ENCODE assay signal across 7 mouse cellular contexts in genomic region chr4:103146339-103146738, GRCm38 (mm10). TPM values are rescaled to one million over a fixed set of nuclear protein-coding genes. Genes with fewer than 3 reads are reported as not detected.
A peak's percentile ranks its signal among the peaks of the same experiment; 100 is the strongest.
DNase-seq lines count a peak whose midpoint lies in the region; ATAC-seq and TF ChIP-seq lines count a peak whose summit lies in the region.

No protein-coding gene starts in this region.

- 51% methylated on average over 5 of the region's 5 CpGs for WGBS in bone marrow, adult 2 months
- WGBS in embryonic facial prominence, embryonic 11.5 days: 49% methylated on average over 5 of the region's 5 CpGs

- peak; percentile 48 for DNase-seq in Muller cell, postnatal 12 days (ENCODE audit: inconsistent ontology term)
- DNase-seq in embryonic facial prominence, embryonic 11.5 days (ENCODE audit: low spot score): peak; percentile 83
- peak; percentile 15 to 62 for DNase-seq in heart, adult 9 months (ENCODE audit: low spot score in 2 of 2)
- DNase-seq in layer of hippocampus, postnatal 10 days (ENCODE audit: low spot score in 2 of 2): peak; percentile 83 to 87
- peak; percentile 92 for DNase-seq in lung, postnatal 36 days
- DNase-seq in right cerebral cortex, postnatal 36 days (ENCODE audit: low spot score in 2 of 2): peak; percentile 58 to 73

- no peaks in the 10 kb centered on the region for H3K27me3 ChIP-seq in embryonic facial prominence, embryonic 11.5 days (ENCODE audit: control insufficient read depth, insufficient read depth, low read length)

- no peak for ATAC-seq in embryonic facial prominence, embryonic 11.5 days (replicated peaks; ENCODE audit: insufficient number of reproducible peaks, low FRiP score, low TSS enrichment, low read depth)

- no peaks in the 10 kb centered on the region for H3K9me3 ChIP-seq in embryonic facial prominence, embryonic 11.5 days (replicated peaks; ENCODE audit: control insufficient read depth, low read length)

- peak; percentile 87 for TF ChIP-seq CTCF in bone marrow, adult 2 months (IDR thresholded peaks at IDR 0.05; ENCODE audit: control insufficient read depth, insufficient read depth, low read length)

- H3K36me3 ChIP-seq in embryonic facial prominence, embryonic 11.5 days (replicated peaks; ENCODE audit: control insufficient read depth, insufficient read depth, low read depth, low read length): no peaks in the 10 kb centered on the region; the same call in 1 of the 2 replicates

- H3K4me3 ChIP-seq in bone marrow, adult 2 months (replicated peaks; ENCODE audit: control insufficient read depth, low read depth, low read length): no peak overlapping the region
- no peak overlapping the region for H3K4me3 ChIP-seq in embryonic facial prominence, embryonic 11.5 days (ENCODE audit: low read depth, low read length)

- H3K4me1 ChIP-seq in bone marrow, adult 2 months (ENCODE audit: control insufficient read depth, insufficient read depth, low read length): no peaks in the 10 kb centered on the region
- H3K4me1 ChIP-seq in embryonic facial prominence, embryonic 11.5 days (ENCODE audit: control insufficient read depth, insufficient read depth, low read length): no peaks in the 10 kb centered on the region

- H3K4me2 ChIP-seq in embryonic facial prominence, embryonic 11.5 days (ENCODE audit: low read depth, low read length): no peak overlapping the region

- H3K27ac ChIP-seq in bone marrow, adult 2 months (ENCODE audit: control insufficient read depth, insufficient read depth, low read depth, low read length, poor library complexity): no peak overlapping the region
- no peak overlapping the region for H3K27ac ChIP-seq in embryonic facial prominence, embryonic 11.5 days (replicated peaks; ENCODE audit: low read depth, low read length)

- no peak for TF ChIP-seq POLR2A in bone marrow, adult 2 months (IDR thresholded peaks at IDR 0.05; ENCODE audit: borderline replicate concordance, control insufficient read depth, low read depth, low read length)

- H3K9ac ChIP-seq in embryonic facial prominence, embryonic 11.5 days (replicated peaks; ENCODE audit: low read length): no peak overlapping the region

RNA-seq across cellular contexts. Expression of gene Wdr78, which starts 32.0 kb away (rescaled TPM):
- polyA plus RNA-seq in bone marrow, adult 2 months (2011; ENCODE audit: insufficient read depth, insufficient read length, low replicate concordance, missing spikeins): 0.72 and 2.0 TPM in 2 replicates
- polyA plus RNA-seq in embryonic facial prominence, embryonic 11.5 days (2014; fragmentation: Nextera tagmentation; extraction: Ambion mirVana): 4.5 and 5.6 TPM in 2 replicates
- 10 to 100 TPM in 1 of 2 experiments, 1 to 10 TPM in 1; 9.3 to 10.9 TPM for total RNA-seq in layer of hippocampus, postnatal 10 days (2021)

RNA-seq across cellular contexts. Expression of gene Mier1, which starts 32.1 kb away (rescaled TPM):
- polyA plus RNA-seq in bone marrow, adult 2 months (2011; ENCODE audit: insufficient read depth, insufficient read length, low replicate concordance, missing spikeins): 42.3 and 78.0 TPM in 2 replicates
- polyA plus RNA-seq in embryonic facial prominence, embryonic 11.5 days (2014; fragmentation: Nextera tagmentation; extraction: Ambion mirVana): 40.5 and 43.5 TPM in 2 replicates
- total RNA-seq in layer of hippocampus, postnatal 10 days (2021): 10 to 100 TPM; 45.8 to 53.8 TPM

Comparison
In these comparisons a context has a peak if more than half of its experiments do, and no peak if none do; other contexts are left out.
1. DNase-seq: peak in every context shown above with its lines; median percentile 92 in lung, postnatal 36 days; 85 in layer of hippocampus, postnatal 10 days; 83 in embryonic facial prominence, embryonic 11.5 days; 66 in right cerebral cortex, postnatal 36 days; 48 in Muller cell, postnatal 12 days; 38 in heart, adult 9 months.